Mouse (Mus musculus) embryo, embryonic 10.5 days (tissue): ENCODE measurements around the gene Slc25a27.

Experiments
- DNase-seq: peaks from one replicate; pipeline ENCODE4 v3.0.0-alpha.2; 2015; ENCODE audit warnings: low spot score

The Slc25a27 gene

GRCm38 (mm10) chr17:43646925-43647324 is 20.1 kb downstream of the Slc25a27 start:
- DNase-seq: peak; percentile 13

- DNase-seq: no peak
Observed at GRCm38 (mm10) chr17:43645136-43645535, 21.9 kb downstream of the Slc25a27 start.

- no peak for DNase-seq
Observed at GRCm38 (mm10) chr17:43644375-43644774, 22.6 kb downstream of the Slc25a27 start.

GRCm38 (mm10) chr17:43643191-43643590 is 23.8 kb downstream of the Slc25a27 start:
- no peak for DNase-seq

GRCm38 (mm10) chr17:43640825-43641224 is 26.2 kb downstream of the Slc25a27 start:
- DNase-seq: no peak

- no peak for DNase-seq
Observed at GRCm38 (mm10) chr17:43637146-43637545, 29.9 kb downstream of the Slc25a27 start.

GRCm38 (mm10) chr17:43630427-43630760 is 36.6 kb downstream of the Slc25a27 start:
- no peak for DNase-seq

GRCm38 (mm10) chr17:43629496-43630426 is 37.3 kb downstream of the Slc25a27 start, which contains the start of gene Tdrd6:
Gene Tdrd6 (minus strand): TSS chr17:43630299.
- DNase-seq: peak; percentile 24

- no peak for DNase-seq
Observed at GRCm38 (mm10) chr17:43629026-43629495, 38.0 kb downstream of the Slc25a27 start.

- DNase-seq: no peak
Observed at GRCm38 (mm10) chr17:43628246-43628645, 38.8 kb downstream of the Slc25a27 start.

GRCm38 (mm10) chr17:43622076-43622475 is 44.9 kb downstream of the Slc25a27 start:
- no peak for DNase-seq

GRCm38 (mm10) chr17:43619156-43619555 is 47.9 kb downstream of the Slc25a27 start:
- no peak for DNase-seq

GRCm38 (mm10) chr17:43612221-43612620 is 54.8 kb downstream of the Slc25a27 start:
- DNase-seq: no peak

- peak; percentile 90 for DNase-seq
Observed at GRCm38 (mm10) chr17:43611586-43611985, 55.4 kb downstream of the Slc25a27 start.

- peak; percentile 86 for DNase-seq
Observed at GRCm38 (mm10) chr17:43606704-43607103, 60.3 kb downstream of the Slc25a27 start.

GRCm38 (mm10) chr17:43598706-43599105 is 68.3 kb downstream of the Slc25a27 start:
- DNase-seq: no peak

GRCm38 (mm10) chr17:43597742-43598141 is 69.3 kb downstream of the Slc25a27 start:
- no peak for DNase-seq

GRCm38 (mm10) chr17:43592296-43593291 is 74.4 kb downstream of the Slc25a27 start:
- DNase-seq: no peak
